Mouse (Mus musculus) C2C12 (cell line): ENCODE data around the gene Myo15.

Experiments used
- CEBPB ChIP-seq: IDR thresholded peaks from one replicate; pipeline ENCODE4 v1.6.1; 2011; ENCODE audit warnings: low read depth, mild to moderate bottlenecking, control low read depth, moderate library complexity
- CTCF ChIP-seq: IDR thresholded peaks from one replicate; pipeline ENCODE4 v1.5.1; 2011; ENCODE audit not compliant: control insufficient read depth, insufficient read depth, insufficient read length
- MAX ChIP-seq: IDR thresholded peaks from one replicate; pipeline ENCODE4 v1.6.1; 2011; ENCODE audit warnings: mild to moderate bottlenecking, control low read depth
- MYOD1 ChIP-seq: IDR thresholded peaks from one replicate; pipeline ENCODE4 v1.6.1; 2011; ENCODE audit warnings: low read depth; ENCODE audit not compliant: control insufficient read depth, insufficient read length
- USF1 ChIP-seq: IDR thresholded peaks from one replicate; pipeline ENCODE4 v1.6.1; 2011; ENCODE audit warnings: low read depth, mild to moderate bottlenecking, control low read depth, moderate library complexity

DNA sequence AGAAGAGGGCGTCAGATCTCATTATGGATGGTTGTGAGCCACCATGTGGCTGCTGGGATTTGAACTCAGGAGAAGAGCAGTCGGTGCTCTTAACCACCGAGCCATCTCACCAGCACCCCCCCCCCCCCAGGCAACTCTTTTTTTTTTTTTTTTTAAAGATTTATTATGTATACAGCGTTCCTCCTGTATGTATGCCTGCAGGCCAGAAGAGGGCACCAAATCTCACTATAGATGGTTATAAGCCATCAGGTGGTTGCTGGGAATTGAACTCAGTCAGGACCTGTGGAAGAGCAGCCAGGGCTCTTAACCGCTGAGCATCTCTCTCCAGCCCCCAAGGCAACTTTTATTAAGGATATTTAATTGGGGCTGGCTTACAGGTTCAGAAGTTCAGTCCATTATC lies 5.4 kb downstream of the Myo15 start:
- TF ChIP-seq CTCF (no peak), USF1 (no peak), CEBPB (no peak), MYOD1 (no peak), MAX (no peak)
